Mouse (Mus musculus) erythroblast, embryonic 14.5 days (primary cell): Measurements from ENCODE around the gene Mpp4.

Experiments
- GATA1 ChIP-seq: IDR thresholded peaks from 2 replicates; pipeline ENCODE4 v1.6.1; 2012; ENCODE audit warnings: low read length, inconsistent platforms, mixed read lengths
- TAL1 ChIP-seq: IDR thresholded peaks from 3 replicates; pipeline ENCODE4 v1.6.1; 2012; ENCODE audit warnings: low read length, inconsistent platforms, mixed read lengths

DNA sequence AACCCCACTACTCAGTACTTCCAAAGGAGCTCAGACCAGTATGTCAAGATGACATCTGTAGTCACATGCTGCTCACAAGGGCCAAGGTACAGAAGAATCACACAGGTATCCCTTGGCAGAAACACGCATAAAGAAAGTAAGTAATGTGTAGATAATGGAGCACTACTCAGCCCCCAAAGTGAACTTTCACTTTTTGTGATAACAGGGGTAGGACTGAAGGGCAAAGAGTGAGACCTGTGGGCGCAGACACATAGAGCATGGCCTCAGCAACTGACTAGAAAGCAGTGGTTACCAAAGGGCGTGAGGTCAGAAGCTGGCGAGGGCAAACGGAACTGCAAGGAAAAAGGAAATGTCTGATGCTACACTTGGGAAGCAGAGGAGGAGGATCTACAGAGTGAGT, 37.8 kb upstream of the Mpp4 start:
- TF ChIP-seq GATA1 = no peak
- no peak for TF ChIP-seq TAL1
